Mouse (Mus musculus): ENCODE results near the gene Sgsm2.

DNA sequence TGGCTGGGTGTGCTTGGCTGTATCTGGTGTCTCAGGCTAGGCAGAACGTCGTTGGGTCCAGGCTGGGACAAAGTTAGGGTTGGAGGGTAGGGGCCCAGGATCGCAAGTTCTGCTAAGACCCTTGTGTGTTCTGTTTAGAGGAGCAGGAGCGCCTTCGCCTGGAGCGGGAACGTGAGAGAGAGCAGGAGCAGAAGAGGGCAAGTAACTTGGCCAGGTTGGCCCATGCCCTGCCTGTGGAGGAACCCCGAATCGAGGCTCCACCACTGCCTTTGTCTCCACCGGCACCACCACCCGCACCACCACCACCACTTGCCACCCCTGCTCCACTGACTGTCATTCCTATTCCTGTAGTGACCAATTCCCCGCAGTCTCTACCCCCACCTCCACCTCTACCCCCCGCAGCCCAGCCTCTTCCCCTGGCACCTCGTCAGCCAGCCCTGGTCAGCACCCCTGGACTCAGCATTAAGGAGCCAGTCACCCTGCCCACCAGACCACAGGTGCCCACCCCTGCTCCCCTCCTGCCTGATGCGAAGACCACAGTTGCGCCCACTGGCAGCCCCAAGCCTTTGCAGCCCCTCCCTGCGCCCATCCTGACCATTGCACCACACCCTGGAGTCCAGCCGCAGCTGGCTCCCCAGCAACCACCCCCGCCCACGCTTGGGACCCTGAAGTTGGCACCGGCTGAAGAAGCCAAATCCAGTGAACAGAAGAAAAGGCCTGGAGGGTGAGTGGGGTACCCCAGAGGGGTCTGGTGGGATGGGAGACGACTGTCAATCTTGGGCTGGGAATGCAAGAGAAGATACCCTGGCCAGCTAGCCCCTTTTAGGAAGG lies 60.4 kb downstream of the Sgsm2 start:
- TF ChIP-seq EP300 (IDR thresholded peaks at IDR 0.05; ENCODE audit: low read depth) (no peak), CTCF (IDR thresholded peaks at IDR 0.05; ENCODE audit: low read depth) (no peak)

Data from liver, embryonic 14.5 days (tissue).